Mouse (Mus musculus) hindbrain, embryonic 15.5 days (tissue): ENCODE data around the gene Tinagl1. TPM values are rescaled to one million over a fixed set of nuclear protein-coding genes. Genes with fewer than 3 reads are reported as not detected.

ENCODE experiments used
- ATAC-seq: fragments of 200-750 bp; cut with Nextera tagmentation; 2 replicates; pipeline ENCODE4 v1.8.0; 2017; ENCODE audit warnings: low read depth, moderate number of reproducible peaks, moderate TSS enrichment; ENCODE audit not compliant: low FRiP score
- H3K27ac ChIP-seq: fragments of 300-500 bp; sonication (generic); replicated peaks from 2 replicates; pipeline ENCODE4 v1.5.1; 2015; ENCODE audit warnings: mild to moderate bottlenecking, inconsistent platforms
- H3K27me3 ChIP-seq: fragments of 300-500 bp; sonication (generic); 2 replicates; pipeline ENCODE4 v1.6.1; 2015; ENCODE audit warnings: control low read depth, inconsistent platforms
- H3K36me3 ChIP-seq: fragments of 300-500 bp; sonication (generic); 2 replicates; pipeline ENCODE4 v1.6.1; 2015; ENCODE audit warnings: control low read depth, inconsistent platforms
- H3K4me1 ChIP-seq: fragments of 300-500 bp; sonication (generic); replicated peaks from 2 replicates; pipeline ENCODE4 v1.6.1; 2015; ENCODE audit warnings: control low read depth, inconsistent platforms
- H3K4me2 ChIP-seq: fragments of 300-500 bp; sonication (generic); 2 replicates; pipeline ENCODE4 v1.6.1; 2015; ENCODE audit warnings: moderate library complexity, mild to moderate bottlenecking, inconsistent platforms
- H3K4me3 ChIP-seq: fragments of 300-500 bp; sonication (generic); 2 replicates; pipeline ENCODE4 v1.5.1; 2015; ENCODE audit warnings: mild to moderate bottlenecking, inconsistent platforms
- H3K9ac ChIP-seq: fragments of 300-500 bp; sonication (generic); 2 replicates; pipeline ENCODE4 v1.6.1; 2015; ENCODE audit warnings: inconsistent platforms
- H3K9me3 ChIP-seq: fragments of 300-500 bp; sonication (generic); 2 replicates; pipeline ENCODE4 v1.6.1; 2016; ENCODE audit warnings: control low read depth, inconsistent platforms
- WGBS: fragments of 180-500 bp; shearing (Covaris S2); methylation state at CpG from one replicate; pipeline ENCODE4 v1.1.7; 2015; 5-methylcytosine and 5-hydroxymethylcytosine counted together
- polyA plus RNA-seq: library from polyadenylated mRNA; unstranded; fragments of >200 nt; fragmentation: Nextera tagmentation; extraction: Ambion mirVana; gene quantifications from 2 replicates; pipeline ENCODE4 v1.2.1, GENCODE M21; 2015

The Tinagl1 gene
- polyA plus RNA-seq, 1 experiment from 2014 or later, result 8.2 TPM

DNA sequence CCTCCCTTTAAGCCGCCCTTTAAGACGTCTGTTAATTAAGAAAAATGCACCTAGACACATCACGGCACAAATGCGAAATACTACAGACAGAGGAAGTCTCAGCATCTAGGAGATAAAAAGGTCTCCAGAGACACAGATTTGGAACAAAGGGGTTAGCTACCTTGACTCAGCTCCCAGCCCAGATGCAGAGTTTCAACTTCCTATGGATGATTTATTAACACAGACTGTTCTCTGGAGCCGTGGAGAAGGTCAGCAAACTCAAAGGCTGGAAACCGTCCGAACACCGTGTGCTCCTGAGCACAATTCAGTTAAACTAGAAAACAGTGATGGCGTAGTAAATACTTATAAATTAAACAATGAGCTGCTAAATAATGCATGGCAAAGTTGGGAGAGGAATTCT, 17.3 kb upstream of the Tinagl1 start:
- Histone ChIP-seq H3K27ac (no peak overlapping the region), H3K4me3 (no peak overlapping the region), H3K9me3 (no peaks in the 10 kb centered on the region), H3K4me1 (0 out of 2 replicates have a peak, but pooled peaks cover 6% of the 10 kb centered on the region), H3K4me2 (no peak overlapping the region), H3K27me3 (0 out of 2 replicates have a peak, but pooled peaks cover 3% of the 10 kb centered on the region), H3K36me3 (no peaks in the 10 kb centered on the region), H3K9ac (no peak overlapping the region)
- 58% methylated on average over 9 of the region's 9 CpGs for WGBS
- ATAC-seq, result no peak

DNA sequence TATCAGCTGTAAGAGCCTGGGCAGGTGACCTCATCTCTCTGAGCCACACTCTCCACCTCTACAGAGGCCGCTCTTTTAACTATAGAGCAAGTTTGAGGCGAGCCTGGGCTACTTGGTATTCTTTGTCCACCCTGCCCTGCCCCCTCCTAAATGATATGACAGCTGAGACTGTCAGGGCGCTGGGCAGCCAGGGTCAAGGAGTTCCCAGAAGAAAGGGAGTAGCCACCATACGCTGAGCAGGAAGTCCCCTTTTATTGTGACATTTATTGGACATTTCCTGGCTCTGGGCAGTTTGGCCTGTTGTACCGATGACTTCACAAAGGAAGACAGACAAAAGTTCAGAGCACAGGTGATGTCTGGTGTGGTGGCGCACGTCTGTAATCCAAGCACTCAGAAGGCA, 14.7 kb upstream of the Tinagl1 start:
- Histone ChIP-seq H3K4me2 (no peak overlapping the region), H3K27me3 (no peaks in the 10 kb centered on the region), H3K9ac (no peak overlapping the region), H3K36me3 (no peaks in the 10 kb centered on the region), H3K27ac (no peak overlapping the region), H3K4me1 (0 out of 2 replicates have a peak, but pooled peaks cover 3% of the 10 kb centered on the region), H3K4me3 (no peak overlapping the region), H3K9me3 (no peaks in the 10 kb centered on the region)
- WGBS, result 68% methylated on average over 7 of the region's 7 CpGs
- no peak for ATAC-seq

DNA sequence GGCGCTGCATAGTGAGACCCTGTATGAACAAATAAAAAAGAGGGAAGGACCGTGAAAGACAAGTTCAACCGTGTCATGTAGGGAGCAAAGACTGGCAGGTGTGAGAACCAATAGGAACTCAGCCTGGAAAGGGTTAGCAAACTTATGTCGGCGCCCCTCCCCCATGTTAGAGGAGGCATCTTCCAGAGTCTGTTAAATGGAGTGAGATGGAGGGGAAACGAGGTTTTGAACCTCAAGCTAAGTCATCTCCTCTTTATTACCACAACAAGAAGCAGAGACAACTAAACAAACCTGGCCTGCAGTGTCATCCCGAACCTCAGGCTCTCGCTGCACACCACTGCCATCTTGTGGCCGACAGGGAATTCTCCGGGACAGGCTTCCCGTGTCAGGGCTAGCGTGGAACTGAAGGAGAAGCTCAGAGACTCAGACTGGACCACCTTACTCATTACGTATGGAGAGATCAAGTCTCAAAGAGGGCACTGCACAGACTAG, 13.9 kb upstream of the Tinagl1 start:
- Histone ChIP-seq H3K4me2 (peak overlapping the region; percentile 38), H3K27ac (no peak overlapping the region), H3K9ac (no peak overlapping the region), H3K4me1 (0 out of 2 replicates have a peak, but pooled peaks cover 3% of the 10 kb centered on the region), H3K9me3 (no peaks in the 10 kb centered on the region), H3K27me3 (no peaks in the 10 kb centered on the region), H3K36me3 (no peaks in the 10 kb centered on the region), H3K4me3 (peak overlapping the region; percentile 11; the same call in 1 of the 2 replicates)
- 4% methylated on average over 13 of the region's 13 CpGs for WGBS
- peak; percentile 54 for ATAC-seq

DNA sequence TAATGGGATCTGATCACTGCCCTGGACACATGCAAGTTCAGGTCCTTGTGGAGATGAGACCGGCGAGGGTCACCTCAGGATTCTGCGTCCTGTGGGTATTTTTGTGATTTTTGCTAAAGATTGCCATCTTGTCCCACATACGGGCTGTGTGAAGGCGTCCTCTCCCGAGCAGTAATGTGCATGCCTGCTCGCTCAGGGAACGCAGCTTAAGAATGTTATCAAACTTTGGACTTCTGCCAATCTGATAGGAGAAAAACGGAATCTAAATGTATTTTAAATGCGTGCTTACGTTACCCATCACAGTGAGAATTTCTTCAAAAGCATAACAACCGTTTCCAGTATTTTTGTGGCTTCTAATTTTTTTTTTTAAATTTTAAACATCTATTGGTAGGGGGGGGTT, 12.0 kb upstream of the Tinagl1 start:
- no peak overlapping the region for H3K27ac ChIP-seq
- H3K36me3 ChIP-seq, result no peaks in the 10 kb centered on the region
- no peak overlapping the region for H3K4me2 ChIP-seq
- WGBS, result 77% methylated on average over 12 of the region's 12 CpGs
- H3K4me1 ChIP-seq, result 0 out of 2 replicates have a peak, but pooled peaks cover 3% of the 10 kb centered on the region
- H3K27me3 ChIP-seq, result no peaks in the 10 kb centered on the region
- no peak overlapping the region for H3K9ac ChIP-seq
- H3K9me3 ChIP-seq, result no peaks in the 10 kb centered on the region
- H3K4me3 ChIP-seq, result no peak overlapping the region
- no peak for ATAC-seq

DNA sequence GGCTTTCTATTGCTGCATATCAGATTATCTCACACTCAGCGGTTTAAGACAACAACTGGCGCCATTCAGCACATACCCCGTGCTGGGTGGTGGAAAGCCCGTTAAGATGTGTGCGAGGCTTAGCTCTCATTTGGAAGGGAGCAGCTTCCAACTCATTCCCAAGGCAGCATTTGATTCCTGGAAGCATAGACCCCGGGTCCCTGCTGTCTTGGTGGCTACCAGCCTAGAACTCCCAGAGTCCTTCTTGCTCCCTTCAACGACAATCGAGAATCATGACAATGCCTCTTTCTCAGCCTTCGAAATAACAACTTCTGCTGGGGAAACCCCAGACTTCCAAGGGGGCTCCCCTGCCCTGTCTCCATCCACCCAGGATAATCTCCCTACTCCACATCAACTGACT, 11.5 kb upstream of the Tinagl1 start:
- H3K36me3 ChIP-seq, result no peaks in the 10 kb centered on the region
- no peaks in the 10 kb centered on the region for H3K9me3 ChIP-seq
- no peak overlapping the region for H3K9ac ChIP-seq
- H3K4me3 ChIP-seq, result no peak overlapping the region
- WGBS, result 73% methylated on average over 9 of the region's 9 CpGs
- H3K27ac ChIP-seq, result no peak overlapping the region
- H3K4me1 ChIP-seq, result 0 out of 2 replicates have a peak, but pooled peaks cover 3% of the 10 kb centered on the region
- H3K4me2 ChIP-seq, result no peak overlapping the region
- no peaks in the 10 kb centered on the region for H3K27me3 ChIP-seq
- ATAC-seq, result no peak

DNA sequence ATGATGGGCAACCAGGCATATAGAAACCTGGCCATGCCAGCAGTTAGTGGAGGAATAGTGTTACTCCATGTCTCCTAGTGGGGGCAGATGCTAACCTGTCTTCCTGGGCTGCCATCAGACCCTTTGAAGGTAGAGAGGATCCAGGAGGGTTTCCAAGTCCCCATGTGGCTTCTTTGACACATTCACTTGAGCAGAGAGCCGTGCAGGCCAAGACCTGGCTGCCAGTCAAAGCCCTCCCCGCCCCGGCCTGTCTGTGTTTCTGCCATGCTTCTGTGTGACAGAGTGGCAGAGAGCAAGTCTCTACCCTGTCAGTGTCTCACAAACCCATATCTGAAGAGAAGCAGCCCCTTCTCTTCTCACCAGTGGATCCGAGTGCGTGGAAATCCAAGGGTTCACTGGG, 9.0 kb upstream of the Tinagl1 start:
- Histone ChIP-seq H3K4me2 (no peak overlapping the region), H3K27ac (no peak overlapping the region), H3K9ac (no peak overlapping the region), H3K9me3 (no peaks in the 10 kb centered on the region), H3K27me3 (0 out of 2 replicates have a peak, but pooled peaks cover 2% of the 10 kb centered on the region), H3K4me1 (0 out of 2 replicates have a peak, but pooled peaks cover 3% of the 10 kb centered on the region), H3K36me3 (no peaks in the 10 kb centered on the region), H3K4me3 (no peak overlapping the region)
- ATAC-seq, result no peak
- 84% methylated on average over 5 of the region's 5 CpGs for WGBS

DNA sequence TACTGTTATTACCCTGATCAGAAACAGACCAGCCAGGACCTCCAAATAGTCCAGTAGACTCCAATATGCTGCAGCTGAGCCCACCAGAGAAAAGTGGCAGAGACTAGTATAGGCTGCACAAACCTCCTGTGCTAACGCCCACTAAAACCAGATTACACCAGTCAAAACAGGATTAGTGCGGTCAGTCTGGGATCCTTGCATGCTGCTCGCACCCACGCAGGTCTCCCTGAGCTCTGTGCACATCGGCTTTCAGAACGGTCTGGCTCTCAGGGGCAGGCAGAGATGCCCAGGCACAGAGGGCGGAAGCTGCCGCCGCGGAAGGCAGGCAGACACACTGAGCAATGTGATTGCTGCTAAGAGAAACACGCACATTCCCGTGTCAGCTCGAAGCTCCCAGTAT, 8.1 kb upstream of the Tinagl1 start:
- Histone ChIP-seq H3K27ac (no peak overlapping the region), H3K9me3 (no peaks in the 10 kb centered on the region), H3K27me3 (0 out of 2 replicates have a peak, but pooled peaks cover 2% of the 10 kb centered on the region), H3K9ac (no peak overlapping the region), H3K4me1 (no peaks in the 10 kb centered on the region), H3K36me3 (no peaks in the 10 kb centered on the region), H3K4me2 (no peak overlapping the region), H3K4me3 (no peak overlapping the region)
- 90% methylated on average over 13 of the region's 13 CpGs for WGBS
- no peak for ATAC-seq

DNA sequence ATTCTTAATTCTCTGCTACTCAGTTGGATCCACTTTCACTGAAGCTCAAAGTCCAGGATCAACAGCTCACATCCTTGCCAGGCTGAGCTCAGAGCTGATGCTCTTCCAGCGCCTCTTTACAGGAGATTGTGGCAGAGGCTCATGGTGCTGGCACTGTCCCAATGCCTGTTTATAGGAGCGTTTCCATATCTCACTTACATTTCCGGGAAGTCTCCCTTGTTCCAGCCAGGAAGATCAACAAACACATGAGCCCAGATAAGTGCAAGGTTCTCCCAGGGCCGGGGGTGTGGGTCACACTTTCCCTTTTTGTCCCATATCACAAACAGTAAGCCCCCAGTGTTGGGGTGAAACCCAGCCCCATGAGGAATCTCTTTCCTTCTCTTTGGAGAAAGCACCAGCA, 7.0 kb upstream of the Tinagl1 start:
- Histone ChIP-seq H3K27me3 (0 out of 2 replicates have a peak, but pooled peaks cover 2% of the 10 kb centered on the region), H3K4me2 (no peak overlapping the region), H3K9ac (no peak overlapping the region), H3K9me3 (no peaks in the 10 kb centered on the region), H3K36me3 (no peaks in the 10 kb centered on the region), H3K27ac (no peak overlapping the region), H3K4me3 (no peak overlapping the region), H3K4me1 (no peaks in the 10 kb centered on the region)
- WGBS, result 74% methylated on average over 4 of the region's 4 CpGs
- ATAC-seq, result no peak

DNA sequence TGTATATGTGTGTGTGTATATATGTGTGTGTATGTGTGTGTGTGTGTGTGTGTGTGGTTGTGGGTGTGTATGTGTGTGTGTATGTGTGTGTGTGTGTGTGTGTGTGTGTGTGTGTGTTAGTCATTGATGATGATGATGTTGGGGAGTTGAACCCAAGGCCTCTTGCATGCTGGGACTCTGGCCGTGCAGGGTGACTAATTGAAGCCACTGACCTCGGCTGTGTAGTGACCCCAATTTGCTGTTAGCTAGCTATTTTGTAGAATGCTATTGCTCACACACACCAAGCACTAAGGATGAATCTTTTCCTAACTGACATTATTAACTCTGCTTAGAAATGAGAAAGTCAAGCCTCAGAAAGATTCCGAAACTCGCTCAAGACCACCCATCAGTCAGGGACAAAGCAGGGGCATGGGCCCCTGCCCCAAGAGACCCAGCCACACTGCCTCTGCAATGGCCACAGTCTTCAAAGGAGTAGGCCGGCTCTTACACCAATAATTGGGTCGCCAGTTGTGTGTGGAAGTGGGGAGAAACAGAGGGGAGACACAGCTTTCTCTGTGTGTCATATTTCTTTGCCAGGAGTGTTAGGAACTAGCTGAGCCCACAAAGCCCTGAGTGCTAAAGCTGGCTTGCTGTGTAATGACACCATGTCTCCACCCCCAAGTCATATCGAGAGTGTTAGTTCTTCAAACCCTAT, 6.1 kb upstream of the Tinagl1 start:
- ATAC-seq, result no peak
- Histone ChIP-seq H3K27ac (no peak overlapping the region), H3K4me2 (no peak overlapping the region), H3K4me1 (no peaks in the 10 kb centered on the region), H3K9ac (no peak overlapping the region), H3K36me3 (no peaks in the 10 kb centered on the region), H3K4me3 (no peak overlapping the region), H3K9me3 (no peaks in the 10 kb centered on the region), H3K27me3 (0 out of 2 replicates have a peak, but pooled peaks cover 2% of the 10 kb centered on the region)
- 66% methylated on average over 7 of the region's 7 CpGs for whole genome bisulfite sequencing

DNA sequence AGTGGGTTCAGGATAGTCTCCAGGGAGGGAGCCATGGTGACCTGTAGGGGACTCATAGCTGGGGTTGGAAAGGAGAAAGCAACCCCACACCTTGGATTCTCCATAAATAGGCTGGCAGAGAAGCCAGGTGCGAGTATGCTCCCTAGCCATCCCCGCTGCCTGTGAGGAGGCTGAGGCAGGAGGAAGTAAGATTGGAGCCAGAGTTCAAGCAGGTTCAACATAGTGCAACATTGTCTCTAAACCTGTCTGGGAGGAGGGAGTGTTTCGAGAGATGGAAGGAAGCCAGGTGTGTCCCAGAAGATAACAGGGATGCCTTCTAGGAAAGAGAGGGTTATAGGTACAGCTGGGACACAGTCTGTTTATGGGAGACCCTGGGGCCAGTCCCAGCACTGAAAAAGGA, 5.0 kb upstream of the Tinagl1 start:
- no peak overlapping the region for H3K9ac ChIP-seq
- peaks cover 8% of the 10 kb centered on the region for H3K27me3 ChIP-seq
- H3K4me3 ChIP-seq, result no peak overlapping the region
- H3K9me3 ChIP-seq, result no peaks in the 10 kb centered on the region
- H3K4me1 ChIP-seq, result peaks cover 5% of the 10 kb centered on the region; the same call in 1 of the 2 replicates
- 85% methylated on average over 3 of the region's 3 CpGs for WGBS
- no peak for ATAC-seq
- no peaks in the 10 kb centered on the region for H3K36me3 ChIP-seq
- H3K27ac ChIP-seq, result no peak overlapping the region
- no peak overlapping the region for H3K4me2 ChIP-seq

DNA sequence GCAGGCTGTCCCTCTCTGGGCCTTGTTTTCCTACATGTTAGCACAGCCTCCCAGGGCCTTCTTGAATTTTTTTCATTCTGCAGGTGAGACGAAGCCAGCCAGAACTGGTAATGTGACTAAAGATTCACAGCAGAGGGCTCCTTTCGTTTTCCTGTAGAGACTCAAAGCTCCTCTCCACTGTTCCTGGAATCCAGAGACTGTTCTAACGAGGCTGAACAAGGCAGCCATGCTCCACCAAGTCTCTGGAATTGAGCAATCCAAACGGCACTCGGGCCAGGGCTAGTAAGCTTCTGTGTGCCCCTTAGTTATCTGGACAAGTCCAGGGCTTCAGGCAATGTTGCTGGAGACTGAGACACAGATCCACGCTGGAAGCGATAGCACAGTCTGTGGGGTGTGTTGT, 2.6 kb upstream of the Tinagl1 start:
- no peak for ATAC-seq
- Histone ChIP-seq H3K36me3 (no peaks in the 10 kb centered on the region), H3K4me1 (peaks cover 13% of the 10 kb centered on the region), H3K27me3 (peaks cover 27% of the 10 kb centered on the region), H3K4me3 (no peak overlapping the region), H3K27ac (no peak overlapping the region), H3K9me3 (no peaks in the 10 kb centered on the region), H3K9ac (no peak overlapping the region), H3K4me2 (no peak overlapping the region)
- 66% methylated on average over 7 of the region's 7 CpGs for WGBS

DNA sequence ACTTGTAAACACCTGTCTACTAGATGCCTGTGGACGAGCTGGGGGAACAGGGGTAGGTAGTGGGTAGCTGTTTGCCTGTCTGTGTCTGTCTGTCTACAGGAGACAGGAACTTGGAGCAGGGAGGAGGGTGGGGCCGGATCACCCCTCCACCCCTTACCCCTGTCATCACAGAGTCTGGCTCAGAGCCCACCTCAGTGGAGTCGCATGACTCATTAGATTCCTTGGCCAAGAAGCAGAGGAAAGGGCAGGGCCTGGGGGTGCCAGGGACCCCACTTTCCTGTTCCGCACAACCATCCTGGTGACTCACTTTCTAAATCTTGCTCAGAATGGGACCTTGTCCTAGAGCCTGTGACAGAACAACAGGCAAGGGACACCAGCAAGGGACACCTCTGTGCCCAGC, 2.2 kb upstream of the Tinagl1 start:
- H3K27me3 ChIP-seq, result peaks cover 27% of the 10 kb centered on the region
- peaks cover 13% of the 10 kb centered on the region for H3K4me1 ChIP-seq
- no peak for ATAC-seq
- H3K27ac ChIP-seq, result no peak overlapping the region
- WGBS, result 87% methylated on average over 4 of the region's 4 CpGs
- no peak overlapping the region for H3K4me2 ChIP-seq
- no peaks in the 10 kb centered on the region for H3K9me3 ChIP-seq
- no peak overlapping the region for H3K4me3 ChIP-seq
- no peak overlapping the region for H3K9ac ChIP-seq
- H3K36me3 ChIP-seq, result no peaks in the 10 kb centered on the region
